Mouse (Mus musculus) neural tube, embryonic 10.5 days (tissue): ENCODE measurements at regions not wholly inside any gene's neighbourhood (a gene's known extent, or its start where the extent isn't known, plus 50 kb on each side); places are given as distances from the start of the nearest gene placed in this dataset.
A peak's percentile ranks its signal among the peaks of the same experiment; 100 is the strongest.

ENCODE experiments used
- DNase-seq: peaks from one replicate; pipeline ENCODE4 v3.0.0-alpha.2; 2017; ENCODE audit warnings: low spot score; ENCODE audit errors: extremely low spot score

DNA sequence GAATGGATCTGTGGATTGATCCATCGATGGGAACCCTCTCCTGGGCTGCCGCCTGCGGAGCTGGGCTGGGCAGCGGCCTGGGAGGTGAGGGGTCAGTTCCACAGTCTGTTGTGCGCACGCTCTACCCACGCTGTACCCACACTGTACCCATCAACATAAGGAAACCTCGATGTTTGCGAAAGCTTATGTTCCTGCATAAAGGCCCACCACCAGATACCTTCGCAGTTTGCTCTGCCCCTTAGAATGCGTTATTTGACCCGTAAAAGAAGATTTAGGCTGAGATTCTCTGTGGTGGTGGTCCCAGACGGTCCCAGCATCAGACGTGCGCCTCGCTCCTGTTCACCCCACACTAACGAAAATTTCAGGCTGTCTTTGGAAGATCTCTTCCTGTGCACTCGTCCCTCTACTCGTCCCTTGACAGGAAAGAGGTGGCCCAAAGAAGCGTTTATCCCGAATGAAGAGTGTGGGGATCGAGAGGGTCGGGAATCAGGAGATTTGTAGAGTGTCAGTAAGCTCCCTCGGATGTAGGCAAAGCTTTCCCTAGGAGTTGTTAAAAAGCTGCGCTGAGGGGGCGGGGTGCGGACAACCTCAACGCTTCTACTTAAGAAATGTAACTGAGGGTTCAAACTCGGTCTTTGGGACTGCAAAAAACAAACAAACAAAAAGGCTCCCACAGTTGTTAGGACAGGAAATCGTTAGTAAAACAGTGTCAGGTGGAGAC is 123.9 kb downstream of the Tmem161b start:
- peak; percentile 61 for DNase-seq

GRCm38 (mm10) chr13:84346569-84346968 is 124.5 kb downstream of the Tmem161b start:
- DNase-seq = no peak

- peak; percentile 43 for DNase-seq
These were observed 125.3 kb downstream of the Tmem161b start for GRCm38 (mm10) chr13:84347181-84347913.

DNA sequence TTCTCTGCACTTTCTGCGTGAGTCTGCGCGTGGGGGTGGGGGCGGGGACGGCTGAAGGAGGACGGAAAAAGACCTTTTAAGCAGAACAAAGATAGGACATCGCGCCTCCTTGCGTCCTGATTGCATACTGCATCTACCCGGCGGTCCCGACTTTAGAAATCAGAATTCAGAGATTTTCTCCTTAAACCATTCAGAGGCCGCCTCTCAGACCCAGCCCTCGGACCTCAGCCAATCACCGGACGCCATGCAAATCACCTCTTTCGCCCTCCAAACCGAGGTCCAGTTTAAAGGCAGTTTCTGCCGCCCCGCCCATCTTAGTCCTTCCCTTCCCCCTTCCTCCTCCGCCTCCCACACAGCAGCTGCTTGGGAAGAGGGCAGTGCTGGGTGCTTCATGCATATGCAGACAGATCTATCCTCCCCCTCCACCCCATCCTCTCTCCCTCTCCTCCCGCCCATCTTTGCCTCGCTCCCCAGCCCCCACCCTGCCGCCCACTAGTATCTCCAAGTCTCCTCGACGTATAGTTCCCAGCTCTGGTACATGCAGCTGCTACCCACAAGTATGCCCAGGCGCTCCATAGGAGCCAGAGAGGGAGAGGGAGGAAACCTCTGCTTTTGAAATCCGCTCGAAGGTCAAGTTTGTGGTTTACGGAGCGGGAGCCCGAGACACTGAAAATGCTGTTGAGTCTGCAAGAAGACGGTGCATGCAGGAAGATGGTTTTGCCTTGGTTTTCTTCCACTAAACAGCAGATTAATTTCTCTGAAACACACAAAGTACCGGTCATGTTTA is 126.0 kb downstream of the Tmem161b start:
- DNase-seq = peak; percentile 94

GRCm38 (mm10) chr13:84348701-84348975 is 126.5 kb downstream of the Tmem161b start:
- no peak for DNase-seq

GRCm38 (mm10) chr13:84349001-84349720 is 127.1 kb downstream of the Tmem161b start:
- DNase-seq = peak; percentile 53

- no peak for DNase-seq
These were observed 127.6 kb downstream of the Tmem161b start for GRCm38 (mm10) chr13:84349721-84350040.

DNA sequence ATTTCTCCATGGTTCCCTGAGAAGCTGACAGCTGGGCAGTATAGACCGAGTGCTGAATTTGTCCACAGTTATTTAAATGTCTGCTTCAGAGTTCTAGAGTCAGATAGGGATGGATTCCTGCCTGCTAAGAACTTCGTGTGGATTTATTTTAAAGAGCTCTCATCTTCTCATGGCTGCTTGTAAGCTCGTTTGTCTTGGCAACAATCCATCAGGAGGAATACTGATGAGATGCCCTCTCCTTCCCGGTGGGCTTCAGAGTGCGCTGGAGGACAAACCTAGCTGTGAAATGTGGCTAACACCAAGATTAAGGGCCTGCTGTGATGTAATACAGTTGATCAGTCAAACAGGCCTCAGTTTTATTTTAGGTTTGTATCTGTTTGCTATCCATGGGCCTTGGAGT is 128.7 kb downstream of the Tmem161b start:
- DNase-seq = no peak

DNA sequence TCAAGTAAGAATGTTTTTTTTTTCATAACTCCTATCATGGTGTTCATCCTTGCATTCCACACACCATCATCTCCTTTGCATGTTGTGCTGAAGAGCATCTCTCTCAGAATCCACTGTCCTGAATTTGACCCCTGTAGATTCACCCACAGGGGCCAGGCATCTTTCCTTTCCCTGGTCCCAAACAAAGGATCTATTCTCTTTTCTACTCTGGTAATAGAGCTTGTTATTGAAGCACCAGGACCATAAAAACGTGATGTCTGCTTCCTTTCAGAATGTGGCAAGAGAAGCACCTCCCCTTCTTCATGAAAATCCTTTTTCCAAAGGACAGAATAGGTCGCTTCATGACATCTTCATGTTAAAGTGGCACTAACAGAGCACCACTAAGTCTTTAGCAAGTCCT is 134.4 kb downstream of the Tmem161b start:
- DNase-seq = no peak

- no peak for DNase-seq
These were observed 138.4 kb downstream of the Tmem161b start for GRCm38 (mm10) chr13:84360536-84360935.

DNA sequence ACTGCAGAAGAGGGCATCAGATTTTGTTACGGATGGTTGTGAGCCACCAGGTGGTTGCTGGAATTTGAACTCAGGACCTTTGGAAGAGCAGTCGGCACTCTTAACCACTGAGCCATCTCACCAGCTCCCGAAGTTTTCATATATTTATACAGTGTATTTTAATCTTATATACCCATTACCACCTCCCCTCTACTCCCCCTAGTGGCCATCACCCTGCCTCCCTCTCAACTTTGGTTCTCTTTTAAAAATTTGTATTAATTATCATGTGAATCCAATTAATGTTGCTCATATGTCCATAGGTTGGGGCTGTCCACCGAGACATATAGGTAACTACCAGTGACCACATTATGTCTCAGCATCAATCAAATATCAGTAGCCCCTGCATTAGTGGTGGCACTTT is 142.0 kb downstream of the Tmem161b start:
- DNase-seq = no peak

- no peak for DNase-seq
These were observed 143.4 kb downstream of the Tmem161b start for GRCm38 (mm10) chr13:84365503-84365902.

DNA sequence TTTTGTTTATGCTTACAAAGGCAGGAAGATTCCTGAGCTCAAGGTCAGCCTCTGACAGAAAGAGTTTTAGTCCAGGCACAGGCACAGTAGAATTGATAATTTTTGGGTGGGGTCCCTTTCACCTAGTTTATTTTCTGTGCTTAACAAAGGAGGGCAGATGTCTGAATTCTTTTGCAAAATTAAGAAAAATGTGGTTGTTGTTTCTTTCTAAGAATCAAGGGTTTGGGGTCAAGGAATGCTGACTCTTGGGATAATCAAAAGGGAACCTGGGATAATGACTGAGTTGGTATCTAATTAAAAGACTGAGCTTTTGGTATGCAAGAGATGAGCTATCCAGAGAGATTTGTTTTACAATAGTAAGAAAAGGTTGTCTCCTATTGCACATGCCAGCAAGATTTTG is 143.9 kb downstream of the Tmem161b start:
- no peak for DNase-seq

GRCm38 (mm10) chr13:84366839-84367238 is 144.7 kb downstream of the Tmem161b start:
- DNase-seq = no peak

- no peak for DNase-seq
These were observed 146.1 kb downstream of the Tmem161b start for GRCm38 (mm10) chr13:84368225-84368624.

- no peak for DNase-seq
These were observed 152.7 kb downstream of the Tmem161b start for GRCm38 (mm10) chr13:84374711-84375257.

DNA sequence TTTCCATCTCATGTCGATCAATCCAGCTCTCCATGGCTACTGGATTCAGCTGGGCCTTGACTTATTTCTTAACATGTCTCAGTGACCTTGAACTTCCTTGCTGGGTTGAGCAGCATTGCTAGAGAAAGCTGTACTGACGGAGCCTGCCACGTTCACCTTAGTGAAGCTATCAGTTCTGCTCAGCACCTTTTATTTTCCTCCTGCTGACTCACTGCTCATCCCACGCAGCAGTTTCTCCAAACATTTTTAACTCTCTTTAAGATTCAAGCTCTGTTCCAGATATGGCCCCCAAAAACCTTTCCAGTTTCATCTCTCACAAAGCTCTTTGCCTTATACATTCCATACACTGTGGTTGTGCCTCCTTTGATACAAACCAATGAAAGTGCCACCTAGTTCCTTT is 153.8 kb downstream of the Tmem161b start:
- no peak for DNase-seq

DNA sequence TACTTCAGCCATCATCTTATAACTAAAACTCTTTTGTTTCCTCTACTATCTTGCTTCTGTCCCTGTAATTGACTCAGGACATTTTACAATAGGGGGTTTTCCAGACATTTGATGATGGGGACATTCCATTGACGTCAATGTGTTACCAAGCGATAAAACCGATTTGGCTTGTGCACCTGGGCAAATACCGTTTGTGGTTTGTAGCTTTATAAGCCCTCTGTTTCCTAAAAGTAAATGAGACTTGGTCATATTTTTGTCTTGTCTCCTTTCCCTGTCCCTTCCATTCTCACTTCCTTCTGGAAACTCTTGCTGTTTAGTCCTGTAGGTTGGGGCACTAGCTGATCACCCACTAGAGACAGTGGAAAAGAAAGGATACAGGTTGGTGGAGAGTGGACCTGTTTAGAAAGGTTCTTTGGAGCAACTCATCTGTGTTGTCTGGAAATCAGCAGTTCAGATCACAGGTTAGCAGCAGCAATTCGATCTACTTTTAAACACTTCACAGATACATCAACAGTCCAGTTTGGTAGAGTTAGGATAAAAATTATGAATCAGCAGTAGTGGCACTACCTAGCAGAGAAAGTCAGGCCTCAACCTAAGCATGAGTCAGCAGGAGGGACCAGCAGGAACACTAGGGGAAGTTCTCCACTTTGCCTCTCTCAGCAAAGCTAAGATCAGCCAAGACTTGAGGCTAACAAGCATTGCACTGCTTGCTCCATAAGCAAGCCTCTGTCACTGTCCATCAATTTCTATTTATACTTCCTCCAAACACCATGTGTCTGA is 156.6 kb downstream of the Tmem161b start:
- DNase-seq = no peak

DNA sequence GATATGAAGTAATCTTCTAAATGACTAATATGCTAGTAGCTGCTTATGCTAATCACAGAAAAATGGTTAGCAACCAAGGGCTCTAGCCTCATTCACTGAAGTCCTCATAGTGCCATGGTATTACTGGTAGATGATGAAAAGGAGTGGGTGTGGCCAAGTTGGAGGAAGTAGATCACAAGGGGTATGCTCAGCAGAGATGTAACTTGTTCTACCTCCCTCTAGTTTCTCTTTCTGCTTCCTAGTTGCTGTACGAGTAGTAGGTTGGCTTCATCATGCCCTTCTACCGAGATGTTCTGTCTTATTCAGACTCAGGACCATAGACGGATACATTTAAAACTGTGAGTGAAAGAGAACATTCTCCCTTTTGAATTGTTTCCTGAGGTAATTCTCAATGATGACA is 169.5 kb downstream of the Tmem161b start:
- no peak for DNase-seq

- DNase-seq = peak; percentile 50
These were observed 176.6 kb downstream of the Tmem161b start for GRCm38 (mm10) chr13:84398476-84399344.
